Mouse (Mus musculus): ENCODE measurements around the gene Lhfp.
"Not testable (repeated sequence)": the region's sequence is repeated elsewhere in the genome, so short reads cannot be mapped to it uniquely, and the experiment has no call there.

Gene Lhfp

DNA sequence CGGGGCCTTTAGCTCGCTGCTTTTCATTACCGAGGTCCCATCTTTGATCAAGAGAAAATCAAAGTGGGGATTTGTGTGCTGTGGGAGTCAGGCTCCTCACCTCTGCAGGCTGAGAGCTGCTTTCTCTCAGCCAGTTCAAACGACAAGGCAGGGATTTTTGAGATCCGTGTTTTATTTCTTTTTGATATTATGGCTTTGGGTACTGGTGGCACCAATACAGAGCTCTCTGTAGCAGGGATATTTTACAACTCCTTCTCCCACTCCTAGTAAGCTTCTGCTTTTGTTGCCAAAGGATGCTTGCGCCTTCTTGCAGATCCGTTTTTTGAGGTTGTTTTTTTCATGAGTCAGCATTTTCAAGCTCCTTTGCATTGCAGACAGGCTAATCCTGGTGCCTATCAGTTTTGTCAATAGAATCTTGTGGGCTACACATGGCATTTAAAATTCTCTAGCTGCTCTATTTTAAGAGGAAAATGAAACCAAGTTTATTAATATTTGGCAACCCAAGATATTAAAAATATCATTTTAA, 172.5 kb downstream of the Lhfp start:
- no peak for DNase-seq (ENCODE audit: low spot score)

DNA sequence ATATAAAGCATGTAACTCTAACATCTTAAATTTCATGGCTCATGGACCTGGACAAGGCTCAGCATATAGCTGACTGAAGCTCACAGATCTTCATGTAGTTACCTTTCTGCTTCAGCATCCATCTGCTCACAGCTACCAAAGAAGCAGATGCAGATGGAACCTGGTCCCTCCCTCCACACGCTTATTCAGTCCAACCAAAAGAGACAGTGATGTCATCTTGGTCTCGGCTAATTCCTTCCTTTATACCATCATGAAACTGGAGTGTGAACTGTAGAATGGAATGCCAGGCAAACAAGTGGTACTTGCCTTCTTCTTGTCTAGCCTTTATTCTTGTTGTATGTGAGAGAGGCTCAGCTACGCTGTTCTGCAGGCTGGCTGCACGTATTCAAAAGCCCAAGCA, 173.1 kb downstream of the Lhfp start:
- no peak for DNase-seq (ENCODE audit: low spot score)

DNA sequence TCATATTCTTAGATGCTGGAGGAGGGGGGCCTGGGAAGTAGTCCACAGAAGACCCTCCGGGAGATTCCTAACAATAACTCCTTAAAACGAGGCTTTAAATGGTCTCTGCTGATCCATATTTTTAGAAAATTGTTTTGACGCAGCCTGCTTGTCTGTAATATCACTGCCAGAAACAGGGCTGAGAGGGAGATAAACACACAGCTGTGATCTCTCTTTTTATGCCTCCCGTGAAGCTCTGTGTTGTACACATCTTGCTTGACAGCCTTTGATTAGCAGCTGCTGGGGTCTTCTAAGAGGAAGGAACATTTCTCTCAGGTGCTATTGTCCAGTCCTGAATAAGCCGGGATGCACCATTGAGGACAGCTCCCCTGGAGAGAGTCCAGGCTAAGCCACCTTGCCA, 176.4 kb downstream of the Lhfp start:
- DNase-seq (ENCODE audit: low spot score), result no peak

DNA sequence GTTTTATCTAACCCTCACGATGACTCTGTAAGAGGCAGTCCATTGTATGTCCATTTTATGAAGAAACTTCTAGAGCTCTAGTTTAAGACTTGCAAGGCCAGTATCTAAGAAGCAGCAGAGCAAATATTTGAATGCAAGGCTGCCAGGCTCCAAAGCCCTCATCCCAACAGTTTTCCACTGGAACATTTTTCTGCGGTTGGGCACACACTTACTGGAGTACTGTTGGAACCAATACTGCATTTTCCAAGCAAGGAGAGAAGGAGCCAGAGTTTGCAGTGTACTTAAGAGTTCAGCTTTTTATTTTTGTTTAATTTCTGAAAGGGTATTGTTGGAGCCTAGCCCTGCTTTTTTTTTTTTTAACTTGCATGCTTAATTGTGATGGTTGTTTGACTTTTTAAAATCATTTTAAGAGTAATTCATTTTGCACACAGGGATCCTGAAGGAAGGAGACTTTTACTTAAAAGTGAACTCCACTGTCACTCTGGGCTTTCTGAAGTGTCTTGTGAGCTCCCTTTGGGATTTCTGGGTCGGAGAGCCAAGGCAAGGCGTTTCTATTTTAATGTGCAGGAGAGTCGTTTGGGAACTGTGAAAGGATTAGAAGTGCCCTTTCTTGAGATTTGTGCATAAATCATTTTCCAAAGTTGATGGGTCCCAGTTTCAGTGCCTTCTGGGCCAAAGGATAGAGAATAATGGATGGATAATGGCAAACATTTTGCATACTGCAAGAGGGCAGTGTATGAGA, 180.4 kb downstream of the Lhfp start:
- no peak for DNase-seq (ENCODE audit: low spot score)

DNA sequence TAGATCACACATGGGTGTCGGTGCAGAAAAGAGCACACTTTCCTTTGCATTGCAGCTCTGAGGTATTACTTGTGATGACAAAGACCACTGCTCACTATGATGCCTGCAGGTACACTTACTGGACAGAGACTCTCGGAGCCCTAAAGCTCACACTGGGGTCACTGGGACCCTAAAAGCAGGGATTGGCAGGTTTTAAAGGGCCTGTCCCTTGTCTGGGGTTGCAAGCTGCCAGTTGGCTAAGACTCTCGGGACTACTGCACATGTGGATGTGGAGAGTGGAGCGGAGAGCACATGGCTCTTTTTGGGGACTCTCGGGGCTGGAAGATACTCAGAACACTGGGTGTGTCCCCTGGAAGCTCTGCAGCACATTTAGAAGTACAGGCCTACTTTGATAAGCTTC, 182.8 kb downstream of the Lhfp start:
- no peak for DNase-seq (ENCODE audit: low spot score)

DNA sequence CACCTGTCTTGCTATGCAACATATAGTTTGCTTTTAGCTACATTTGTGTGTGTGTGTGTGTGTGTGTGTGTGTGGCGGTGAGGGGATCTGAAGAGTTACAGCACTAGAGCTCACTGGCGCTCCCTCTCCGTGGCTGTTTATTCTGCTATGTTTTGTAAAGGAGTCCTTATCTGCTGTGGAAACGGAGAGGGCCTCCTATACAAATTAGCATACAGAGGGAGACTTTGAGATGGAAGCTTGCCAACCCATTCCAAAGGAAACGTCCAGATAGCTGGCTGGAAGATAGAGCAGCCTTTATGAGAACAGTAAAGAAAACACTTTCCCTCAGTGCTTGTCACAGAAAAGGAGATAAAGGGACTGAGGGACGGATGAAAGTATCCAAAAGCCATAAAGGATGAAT, 184.4 kb downstream of the Lhfp start:
- no peak for DNase-seq (ENCODE audit: low spot score)

DNA sequence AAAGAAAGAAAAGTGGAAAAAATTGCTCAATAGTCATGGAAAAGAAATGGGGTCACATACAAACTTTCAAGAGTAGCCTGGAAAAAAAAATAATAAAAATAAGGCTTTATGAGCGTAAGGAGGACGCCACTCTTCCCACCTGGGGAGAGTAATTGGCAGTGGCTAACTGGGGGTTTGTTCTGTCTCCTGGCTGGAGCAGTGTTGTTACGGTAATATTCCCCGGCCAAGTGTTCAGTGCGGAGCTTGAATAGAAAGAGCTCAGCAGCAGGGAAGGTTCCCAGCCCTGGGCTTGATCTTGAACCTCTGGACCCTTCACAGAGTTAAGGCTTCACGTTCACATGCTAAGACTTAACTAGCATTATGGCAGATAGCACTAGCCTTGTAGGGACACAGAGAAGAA, 184.9 kb downstream of the Lhfp start:
- DNase-seq (ENCODE audit: low spot score), result no peak

DNA sequence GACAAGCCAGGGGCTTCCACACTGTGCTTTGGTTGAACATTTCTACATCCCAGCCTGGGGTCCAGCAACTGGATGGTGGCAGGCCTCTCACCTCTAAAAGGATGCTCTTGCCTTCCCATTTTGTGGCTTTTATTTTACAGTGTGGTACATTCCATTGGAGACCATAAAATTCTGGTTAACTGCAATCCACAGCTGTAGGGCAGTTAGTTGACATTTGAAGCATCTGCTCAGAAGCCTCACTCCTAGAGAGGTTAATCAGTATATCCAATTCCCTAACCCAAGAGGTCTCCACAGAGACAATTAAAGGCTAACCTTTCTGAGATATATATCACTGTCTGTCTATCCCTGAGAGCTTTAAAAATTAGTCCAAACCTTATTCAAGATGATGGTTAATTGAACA, 186.5 kb downstream of the Lhfp start:
- no peak for DNase-seq (ENCODE audit: low spot score)

DNA sequence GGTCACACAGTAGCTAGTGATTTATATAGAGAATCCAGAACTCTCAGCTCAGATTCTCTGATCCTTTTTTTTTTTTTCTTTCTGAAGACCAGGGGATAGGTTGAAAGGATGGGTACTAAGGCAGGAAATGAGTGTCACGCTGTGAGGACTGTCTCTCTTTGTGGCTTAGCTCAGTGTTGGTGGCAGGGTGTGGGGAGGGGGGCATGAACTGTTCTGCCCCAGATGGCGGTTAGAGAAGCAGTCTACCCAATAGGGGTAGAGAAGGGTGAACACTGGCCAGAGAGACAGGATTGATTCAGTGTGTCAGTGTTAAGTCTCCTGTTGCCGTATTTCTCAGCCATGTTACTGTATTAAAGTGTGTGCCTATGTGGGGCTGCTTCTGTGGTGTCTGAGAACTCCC, 189.2 kb downstream of the Lhfp start:
- DNase-seq (ENCODE audit: low spot score), result no peak

DNA sequence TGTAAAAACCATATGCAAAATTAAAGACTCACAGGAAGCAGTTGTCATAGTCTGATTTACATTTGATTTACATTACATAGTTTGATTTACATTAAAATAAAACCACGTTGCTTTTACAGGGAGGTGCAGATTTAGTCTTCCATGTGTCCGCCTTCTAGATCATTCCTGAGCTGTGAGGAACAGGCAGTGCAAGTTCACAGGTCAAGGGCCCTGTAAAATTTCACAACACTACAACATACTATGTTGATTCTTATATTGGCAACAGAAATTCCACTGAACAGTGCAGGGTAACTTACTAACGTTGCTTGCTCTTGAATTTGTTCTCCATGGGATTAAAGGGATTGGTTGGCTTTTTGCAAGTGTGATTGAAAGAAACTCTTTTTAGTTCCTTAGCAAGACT, 189.8 kb downstream of the Lhfp start:
- no peak for DNase-seq (ENCODE audit: low spot score)

DNA sequence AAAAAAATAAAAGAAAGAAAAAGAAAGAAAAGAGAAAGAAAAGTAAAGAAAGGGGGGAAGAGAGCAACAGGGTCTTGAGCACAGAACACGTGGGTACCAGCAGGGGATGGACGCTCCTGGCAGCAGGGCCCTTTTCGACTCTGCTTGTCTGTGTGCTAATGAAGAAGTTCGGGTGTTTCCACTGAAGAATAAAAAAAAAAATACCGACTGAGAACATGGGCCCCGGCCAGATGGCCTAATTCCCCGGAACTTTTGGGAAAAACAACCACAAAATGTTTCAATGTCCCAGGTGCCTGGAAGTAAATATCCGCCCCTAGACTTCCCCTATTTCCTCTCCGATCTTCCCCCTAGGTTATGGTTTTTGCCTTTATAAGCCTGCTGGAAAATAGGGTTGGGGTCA, 191.1 kb downstream of the Lhfp start:
- DNase-seq (ENCODE audit: low spot score), result not testable (repeated sequence)

DNA sequence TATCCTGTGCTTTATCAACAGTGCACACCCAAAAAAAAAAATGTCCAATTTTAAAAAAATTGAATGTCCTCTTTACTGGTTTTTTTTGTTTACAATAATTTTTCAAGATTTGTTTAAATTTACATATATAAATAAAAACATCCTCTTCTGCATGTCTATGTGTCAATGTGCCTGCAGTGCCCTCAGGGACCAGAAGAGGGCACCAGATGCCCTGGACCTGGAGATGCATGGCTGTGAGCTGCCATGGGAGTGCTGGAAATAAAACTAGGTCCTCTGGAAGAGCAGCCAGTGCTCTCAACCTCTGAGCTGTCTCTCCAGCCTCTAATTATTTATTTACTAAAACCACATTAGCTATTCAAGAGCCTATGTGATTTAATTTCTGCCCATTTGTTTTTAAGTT, 193.4 kb downstream of the Lhfp start:
- no peak for DNase-seq (ENCODE audit: low spot score)

DNA sequence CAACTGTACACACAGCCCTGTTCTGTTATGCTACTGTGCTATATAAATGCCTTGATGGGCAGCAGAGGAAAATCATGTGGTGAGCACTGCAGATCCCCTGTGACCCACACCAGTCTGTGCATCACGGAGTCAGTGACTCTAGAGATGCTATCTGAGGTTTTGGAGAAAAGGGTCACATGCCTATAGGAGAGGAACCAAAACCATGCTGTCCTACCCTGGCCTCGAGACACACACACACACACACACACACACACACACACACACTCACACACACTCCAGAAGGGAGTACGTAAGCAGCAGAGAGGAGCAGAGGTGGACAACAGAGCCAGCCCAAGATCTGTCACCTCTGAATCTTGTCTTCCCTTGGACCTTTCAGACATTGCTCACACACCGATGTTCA, 195.1 kb downstream of the Lhfp start:
- no peak for DNase-seq (ENCODE audit: low spot score)

DNA sequence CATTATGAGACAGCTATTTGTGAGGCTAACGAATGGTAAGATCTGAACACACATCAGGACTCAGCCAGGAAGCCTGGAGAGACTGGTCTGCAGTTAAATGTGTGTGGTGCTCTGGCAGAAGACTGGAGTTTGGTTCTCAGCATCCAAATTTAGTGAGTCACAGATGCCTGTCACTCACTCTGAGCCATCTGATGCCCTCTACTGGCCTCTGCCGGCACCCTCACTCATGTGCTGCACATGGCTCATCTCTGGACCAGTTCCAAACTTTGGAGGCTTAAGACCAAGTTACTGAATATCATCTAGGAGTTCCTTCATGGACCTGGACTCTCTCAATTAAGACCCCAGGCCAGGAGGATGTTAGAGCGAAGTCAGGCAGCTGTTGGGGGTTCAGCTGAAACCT, 198.8 kb downstream of the Lhfp start:
- DNase-seq (ENCODE audit: low spot score), result no peak

DNA sequence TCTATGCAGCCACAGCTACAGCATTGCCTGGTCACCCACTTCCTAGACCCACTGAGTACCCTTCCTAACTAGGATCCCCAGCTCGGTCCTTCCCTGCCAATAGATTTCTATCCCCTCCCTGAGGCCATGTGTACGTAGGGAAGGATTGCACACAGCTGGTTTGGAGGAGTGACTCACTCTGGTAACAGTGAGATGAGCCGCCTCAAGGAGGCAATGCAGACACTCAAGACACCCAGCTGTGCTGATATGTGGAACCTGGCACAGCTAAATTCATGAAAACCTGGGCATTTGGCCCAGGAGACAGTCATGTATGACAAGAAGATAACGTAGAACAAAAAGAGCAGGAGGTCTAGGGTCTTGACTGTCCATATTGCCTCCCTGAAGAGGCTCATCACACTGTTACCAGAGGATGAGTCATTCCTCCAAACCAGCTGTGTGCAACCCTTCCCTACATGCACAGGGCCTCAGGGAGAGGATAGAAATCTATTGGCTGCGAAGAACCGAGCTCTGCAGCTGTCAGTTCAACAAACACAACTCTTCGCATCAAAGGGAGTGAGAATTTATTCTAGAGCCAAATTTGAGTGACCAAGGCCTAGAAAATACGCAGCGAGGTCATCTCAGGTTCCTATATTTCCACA, 204.4 kb downstream of the Lhfp start:
- DNase-seq (ENCODE audit: low spot score), result no peak

DNA sequence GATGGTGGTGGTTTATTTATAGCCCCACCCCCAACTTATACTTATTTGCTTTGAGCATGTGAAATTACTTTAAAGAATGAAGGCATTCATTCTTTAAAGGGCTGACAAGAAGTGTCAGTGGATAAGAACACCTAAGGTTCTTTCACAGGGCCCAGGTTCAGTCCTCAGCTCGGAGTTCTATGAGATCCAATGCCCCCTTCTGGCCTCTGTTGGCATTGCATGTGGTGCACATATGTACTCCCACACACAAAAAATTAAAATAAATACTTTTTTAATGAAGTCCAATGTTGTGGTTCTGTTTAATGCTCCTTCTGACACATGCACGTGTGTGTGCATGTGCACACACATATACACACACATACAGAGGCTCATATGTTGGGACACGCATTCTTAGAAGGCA, 205.8 kb downstream of the Lhfp start:
- DNase-seq (ENCODE audit: low spot score), result peak; percentile 59

DNA sequence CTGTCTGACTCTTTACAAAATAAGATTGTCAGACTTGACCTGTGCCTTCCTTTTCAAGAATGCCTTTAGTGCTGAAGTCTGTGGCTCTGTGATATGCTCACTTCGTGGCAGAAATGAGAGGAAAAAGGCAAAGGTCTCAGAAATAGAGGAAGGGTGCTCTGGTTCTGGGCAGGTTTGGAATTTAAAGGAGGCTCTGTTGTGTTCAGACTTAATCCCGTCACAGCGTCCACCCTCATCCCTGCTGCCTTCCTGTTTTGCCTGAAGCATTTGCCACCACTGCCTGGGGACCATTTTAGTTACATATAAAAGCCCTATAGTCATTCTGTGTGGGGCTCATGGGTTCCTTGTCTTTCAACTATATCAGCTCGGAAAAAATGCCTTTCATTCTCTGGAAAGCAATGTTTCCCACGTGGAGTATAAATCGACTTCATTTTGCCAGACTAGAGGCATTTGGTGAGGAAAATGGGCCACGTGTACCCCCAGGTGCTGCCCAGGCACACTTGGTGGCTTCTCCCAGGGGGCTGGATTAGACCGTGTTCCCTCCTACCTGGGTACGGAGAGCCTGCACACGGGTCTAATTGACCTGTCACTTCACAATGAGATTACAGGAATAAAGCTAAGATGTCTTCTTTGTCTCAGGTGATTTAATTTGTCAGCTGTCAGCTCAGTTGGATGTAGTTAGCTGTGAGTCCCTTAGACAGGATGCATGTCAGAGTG, 207.0 kb downstream of the Lhfp start:
- no peak for DNase-seq (ENCODE audit: low spot score)

DNA sequence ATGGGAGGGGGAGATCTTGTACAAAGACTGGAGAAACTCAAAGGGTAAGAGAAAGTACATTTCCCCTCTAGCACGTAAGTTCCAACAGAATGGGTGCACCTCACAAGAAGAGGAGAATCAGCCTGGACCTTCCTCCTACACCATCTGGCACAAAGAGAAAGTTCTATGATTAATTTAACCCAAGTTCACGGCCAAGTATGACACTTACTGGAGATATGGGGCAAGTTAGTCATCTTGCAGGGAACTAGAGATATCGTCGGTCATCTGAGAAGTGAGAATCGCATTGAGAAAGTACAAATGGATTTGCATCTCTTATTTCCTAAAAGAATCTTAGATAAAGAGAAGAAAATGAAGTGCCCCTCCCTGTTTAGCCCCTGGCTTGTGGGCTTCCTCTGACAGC, 211.2 kb downstream of the Lhfp start:
- DNase-seq (ENCODE audit: low spot score), result no peak

DNA sequence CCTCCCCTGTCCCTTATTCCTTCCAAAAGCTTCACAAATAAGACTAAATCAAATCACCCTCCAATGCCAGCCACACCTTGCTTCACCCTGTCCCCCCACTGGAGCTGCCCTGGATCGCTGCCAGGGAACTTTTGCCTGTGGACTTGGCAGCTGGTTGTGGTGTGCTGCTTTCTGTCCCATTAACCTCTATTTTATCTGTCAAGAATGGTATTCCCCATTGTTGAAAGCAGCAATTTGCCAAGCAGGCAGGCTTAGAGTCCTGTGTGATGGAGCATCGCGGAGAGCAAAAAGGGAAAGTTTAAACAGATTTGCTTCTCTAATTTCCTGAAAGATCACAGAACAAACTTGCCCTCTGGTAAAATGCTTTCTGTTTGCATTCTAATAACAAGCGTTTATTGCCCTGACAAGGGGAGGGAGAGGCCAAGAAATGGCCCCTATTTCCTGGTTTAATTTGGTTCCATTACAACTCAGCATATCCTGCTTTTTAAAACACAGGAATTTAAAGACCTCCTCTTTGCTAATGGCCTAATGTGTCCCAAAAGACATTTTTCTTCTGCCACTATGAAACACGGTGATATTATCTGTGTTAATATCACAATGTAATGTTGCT, 212.0 kb downstream of the Lhfp start:
- DNase-seq (ENCODE audit: low spot score), result no peak

DNA sequence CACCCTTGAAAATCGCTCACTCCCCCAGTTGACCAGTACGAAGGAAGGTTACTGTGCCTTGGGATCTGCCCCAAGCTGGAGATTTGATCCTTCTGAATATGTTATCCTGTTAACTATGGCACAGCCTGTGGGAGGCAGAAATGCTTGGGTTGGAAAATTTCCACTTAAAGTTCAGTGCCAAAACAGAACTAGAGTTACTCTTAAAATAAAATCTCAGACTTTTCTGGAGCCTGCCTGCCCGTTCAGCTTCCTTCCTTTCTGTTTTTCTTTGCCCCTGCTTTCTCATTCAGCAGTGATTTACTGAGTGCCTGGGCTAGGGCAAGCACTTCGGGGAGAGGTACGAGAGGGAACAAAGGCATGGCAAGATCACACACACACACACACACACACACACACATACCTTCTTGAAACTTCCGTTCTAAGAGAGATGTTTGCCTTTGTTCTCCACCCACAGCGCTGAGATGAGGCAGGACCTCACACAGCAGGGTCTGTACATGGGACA, 217.4 kb downstream of the Lhfp start:
- DNase-seq (ENCODE audit: low spot score), result no peak

DNA sequence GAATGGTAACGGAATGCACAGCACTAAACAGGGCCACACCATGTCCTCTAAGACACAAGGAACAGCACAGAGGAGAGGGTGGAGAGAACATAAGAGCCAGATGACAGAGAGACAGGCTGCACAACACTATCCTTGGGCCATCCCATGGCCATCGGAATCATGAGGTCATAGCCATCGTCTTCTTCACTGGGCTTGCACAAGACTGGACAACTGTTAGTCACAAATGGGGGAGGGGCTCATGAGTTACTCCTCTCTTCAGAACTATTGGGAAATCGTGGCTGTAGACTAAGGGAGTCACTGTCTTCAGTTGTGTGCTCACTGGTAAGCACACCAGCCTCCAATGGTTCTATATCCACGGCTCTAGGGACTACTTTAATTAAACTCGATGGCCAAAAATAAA, 224.8 kb downstream of the Lhfp start:
- DNase-seq (ENCODE audit: low spot score), result no peak

DNA sequence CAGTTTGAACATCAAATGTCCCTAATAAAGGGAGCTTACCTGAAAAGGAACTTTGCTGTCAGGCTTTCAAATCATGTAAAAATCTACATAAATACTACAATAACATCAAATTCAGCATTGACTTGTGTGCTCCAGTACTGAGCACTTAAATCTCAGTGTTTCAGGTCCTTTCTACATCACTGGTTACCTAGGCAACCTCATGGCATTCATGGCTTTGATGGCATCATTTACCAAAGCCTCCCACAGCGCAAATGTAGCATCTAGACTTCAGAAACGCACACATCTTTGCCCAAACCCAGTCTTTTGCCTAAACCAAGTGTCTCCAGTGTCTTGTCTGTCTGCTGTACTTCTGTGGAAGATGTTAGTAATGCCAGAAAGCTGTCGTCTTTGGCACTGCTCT, 225.7 kb downstream of the Lhfp start:
- no peak for DNase-seq (ENCODE audit: low spot score)

DNA sequence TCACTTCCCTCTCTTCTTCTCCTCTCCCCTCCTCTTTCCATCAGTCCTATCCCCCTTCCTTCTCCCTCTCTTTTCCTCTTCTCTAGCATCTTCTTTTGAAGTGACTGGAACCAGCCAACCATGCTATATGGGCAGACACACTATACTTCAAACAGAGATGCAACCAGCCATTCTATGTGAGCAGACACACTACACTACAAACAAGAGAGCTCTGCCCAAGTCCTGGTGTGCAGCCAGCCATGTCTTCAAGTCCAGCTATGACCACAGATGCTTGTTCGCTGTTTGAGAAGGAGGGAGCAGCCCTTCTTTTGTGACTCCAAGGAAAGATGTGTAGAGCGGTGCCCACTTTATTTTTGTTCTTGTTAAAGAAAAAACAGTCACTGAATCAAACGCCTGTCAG, 231.9 kb downstream of the Lhfp start:
- no peak for DNase-seq (ENCODE audit: low spot score)
